Mouse (Mus musculus) E14TG2a.4 (cell line): ENCODE data around the gene Palm3.

Experiments used
- CTCF ChIP-seq: conservative IDR thresholded peaks from 2 replicates; pipeline ENCODE4 v1.5.1; 2014; ENCODE audit warnings: low read length
- POU5F1 ChIP-seq: IDR thresholded peaks from 2 replicates; pipeline ENCODE4 v1.6.1; 2014; ENCODE audit warnings: low read length, borderline replicate concordance

DNA sequence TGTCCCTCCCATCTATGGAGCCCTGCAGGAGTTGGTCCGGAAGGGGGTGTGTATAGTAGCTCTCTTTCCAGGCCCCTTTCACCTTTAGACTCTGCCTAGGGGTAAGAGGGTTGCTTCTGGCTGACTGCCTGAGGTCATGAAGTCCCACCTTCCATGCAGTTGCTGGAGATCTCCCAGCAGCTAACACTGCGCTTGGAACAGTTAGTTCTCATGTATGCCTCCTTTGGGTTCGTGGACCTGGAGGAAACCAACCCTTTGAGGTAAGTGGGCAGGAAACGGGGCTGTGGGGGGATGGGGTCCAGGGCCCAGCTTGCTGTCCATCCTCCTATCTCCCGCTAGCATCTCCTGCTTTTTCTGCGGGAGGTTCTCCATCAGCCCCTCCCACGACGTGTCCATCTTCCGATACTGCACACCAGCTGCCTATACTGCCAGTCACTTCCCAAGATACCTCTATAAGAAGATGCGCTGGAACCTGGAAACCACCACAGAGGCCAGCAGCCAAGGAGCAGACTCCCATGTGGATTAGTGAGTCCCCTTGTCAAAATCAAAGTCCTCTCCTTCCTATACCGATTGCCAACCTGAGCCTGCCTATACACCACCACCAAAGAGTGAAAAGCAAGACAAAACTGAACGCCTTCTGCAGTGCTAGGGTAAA is 18.2 kb upstream of the Palm3 start:
- TF ChIP-seq CTCF = no peak
- TF ChIP-seq POU5F1 = no peak
